Mouse (Mus musculus): Measurements from ENCODE around the gene Fbxo39.
"Not testable (repeated sequence)": the region's sequence is repeated elsewhere in the genome, so short reads cannot be mapped to it uniquely, and the experiment has no call there.

Gene Fbxo39

GRCm38 (mm10) chr11:72311355-72312001 is 2.8 kb upstream of the Fbxo39 start:
- DNase-seq (ENCODE audit: low spot score), result no peak

- DNase-seq (ENCODE audit: low spot score), result no peak
These were observed 3.8 kb downstream of the Fbxo39 start for GRCm38 (mm10) chr11:72318026-72318425.

GRCm38 (mm10) chr11:72324431-72324830 is 10.2 kb downstream of the Fbxo39 start:
- DNase-seq (ENCODE audit: low spot score), result no peak

- DNase-seq (ENCODE audit: low spot score), result no peak
These were observed 11.5 kb downstream of the Fbxo39 start for GRCm38 (mm10) chr11:72325701-72326100.

- no peak for DNase-seq (ENCODE audit: low spot score)
These were observed 18.9 kb downstream of the Fbxo39 start for GRCm38 (mm10) chr11:72332951-72333667.

- no peak for DNase-seq (ENCODE audit: low spot score)
These were observed 20.4 kb downstream of the Fbxo39 start for GRCm38 (mm10) chr11:72334653-72335052.

GRCm38 (mm10) chr11:72336726-72337125 is 22.5 kb downstream of the Fbxo39 start:
- DNase-seq (ENCODE audit: low spot score), result no peak

GRCm38 (mm10) chr11:72338437-72338871 is 24.2 kb downstream of the Fbxo39 start:
- DNase-seq (ENCODE audit: low spot score), result no peak

GRCm38 (mm10) chr11:72339716-72340115 is 25.5 kb downstream of the Fbxo39 start:
- DNase-seq (ENCODE audit: low spot score), result no peak

- peak; percentile 50 for DNase-seq (ENCODE audit: low spot score)
These were observed 28.4 kb downstream of the Fbxo39 start for GRCm38 (mm10) chr11:72342549-72343237.

GRCm38 (mm10) chr11:72343238-72343625 is 29.0 kb downstream of the Fbxo39 start:
- not testable (repeated sequence) for DNase-seq (ENCODE audit: low spot score)

GRCm38 (mm10) chr11:72343904-72344303 is 29.7 kb downstream of the Fbxo39 start:
- DNase-seq (ENCODE audit: low spot score), result peak; percentile 45

- no peak for DNase-seq (ENCODE audit: low spot score)
These were observed 30.2 kb downstream of the Fbxo39 start for GRCm38 (mm10) chr11:72344486-72344885.

GRCm38 (mm10) chr11:72348563-72348962 is 34.3 kb downstream of the Fbxo39 start:
- DNase-seq (ENCODE audit: low spot score), result no peak

- DNase-seq (ENCODE audit: low spot score), result no peak
These were observed 34.8 kb downstream of the Fbxo39 start for GRCm38 (mm10) chr11:72349016-72349415.

GRCm38 (mm10) chr11:72349652-72350051 is 35.4 kb downstream of the Fbxo39 start:
- no peak for DNase-seq (ENCODE audit: low spot score)

GRCm38 (mm10) chr11:72352272-72352671 is 38.0 kb downstream of the Fbxo39 start:
- DNase-seq (ENCODE audit: low spot score), result no peak

- DNase-seq (ENCODE audit: low spot score), result no peak
These were observed 38.9 kb downstream of the Fbxo39 start for GRCm38 (mm10) chr11:72353186-72353585.

- DNase-seq (ENCODE audit: low spot score), result peak; percentile 74
These were observed 40.9 kb downstream of the Fbxo39 start for GRCm38 (mm10) chr11:72354971-72355728.

GRCm38 (mm10) chr11:72361385-72362346 is 47.4 kb downstream of the Fbxo39 start:
- peak; percentile 70 for DNase-seq (ENCODE audit: low spot score)

- DNase-seq (ENCODE audit: low spot score), result no peak
These were observed 48.1 kb downstream of the Fbxo39 start, which contains the start of gene Tekt1 for GRCm38 (mm10) chr11:72362347-72362741. Gene Tekt1 (minus strand): TSS chr11:72362442.
